Mouse (Mus musculus): ENCODE measurements around the gene Adam22. TPM values are rescaled to one million over a fixed set of nuclear protein-coding genes. Genes with fewer than 3 reads are reported as not detected.

Gene Adam22
- polyA plus RNA-seq, 1 experiment from 2014 or later: 10.2 TPM

Small RNAs within 50 kb of the gene (microRNA-seq; reads per million reads assigned to microRNA genes)
- not detected for gene Gm24196

Other genes with a start within 250 kb of the Adam22 start
- 55.5 and 64.7 TPM in 2 replicates for gene Dbf4, start 54.6 kb upstream of the Adam22 start, polyA plus RNA-seq (2014; fragmentation: Nextera tagmentation; extraction: Ambion mirVana)
- gene Slc25a40, start 54.7 kb upstream of the Adam22 start, polyA plus RNA-seq (2014; fragmentation: Nextera tagmentation; extraction: Ambion mirVana): 12.4 and 12.6 TPM in 2 replicates

All from kidney, embryonic 14.5 days (tissue).